Mouse (Mus musculus): Measurements from ENCODE around the gene Atp5d. TPM values are rescaled to one million over a fixed set of nuclear protein-coding genes. Genes with fewer than 3 reads are reported as not detected.

Gene Atp5d
- polyA plus RNA-seq, 1 experiment from 2014 or later: 384 TPM

DNA sequence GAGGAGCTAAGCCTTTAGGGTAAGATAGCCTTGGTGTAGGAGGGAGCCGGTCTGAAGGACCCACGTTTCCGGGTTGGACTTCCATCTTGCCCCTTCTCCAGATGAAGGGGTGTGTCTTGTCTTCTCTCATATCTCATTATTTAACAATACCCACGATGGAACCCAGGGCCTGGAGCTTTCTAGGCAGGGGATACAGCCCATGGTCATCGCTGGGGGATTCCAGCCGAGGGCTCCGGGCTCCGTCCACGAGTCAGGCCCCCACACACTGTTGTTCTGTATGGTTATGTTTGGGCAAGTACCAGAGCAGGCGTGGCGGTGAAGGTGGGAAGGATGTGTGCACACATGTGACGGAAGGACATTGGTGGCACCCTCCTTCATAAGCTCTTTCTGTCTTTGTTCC is 5.7 kb downstream of the Atp5d start:
- Histone ChIP-seq H3K4me2 (replicated peaks) (no peak overlapping the region), H3K4me3 (no peak overlapping the region), H3K27me3 (peaks cover 5% of the 10 kb centered on the region; the same call in 1 of the 2 replicates), H3K9ac (replicated peaks) (no peak overlapping the region), H3K9me3 (no peaks in the 10 kb centered on the region), H3K4me1 (peaks cover 66% of the 10 kb centered on the region), H3K36me3 (peaks cover 29% of the 10 kb centered on the region), H3K27ac (replicated peaks) (no peak overlapping the region)
- WGBS: 94% methylated on average over 12 of the region's 12 CpGs
- no peak for ATAC-seq (ENCODE audit: low FRiP score, low read depth)

DNA sequence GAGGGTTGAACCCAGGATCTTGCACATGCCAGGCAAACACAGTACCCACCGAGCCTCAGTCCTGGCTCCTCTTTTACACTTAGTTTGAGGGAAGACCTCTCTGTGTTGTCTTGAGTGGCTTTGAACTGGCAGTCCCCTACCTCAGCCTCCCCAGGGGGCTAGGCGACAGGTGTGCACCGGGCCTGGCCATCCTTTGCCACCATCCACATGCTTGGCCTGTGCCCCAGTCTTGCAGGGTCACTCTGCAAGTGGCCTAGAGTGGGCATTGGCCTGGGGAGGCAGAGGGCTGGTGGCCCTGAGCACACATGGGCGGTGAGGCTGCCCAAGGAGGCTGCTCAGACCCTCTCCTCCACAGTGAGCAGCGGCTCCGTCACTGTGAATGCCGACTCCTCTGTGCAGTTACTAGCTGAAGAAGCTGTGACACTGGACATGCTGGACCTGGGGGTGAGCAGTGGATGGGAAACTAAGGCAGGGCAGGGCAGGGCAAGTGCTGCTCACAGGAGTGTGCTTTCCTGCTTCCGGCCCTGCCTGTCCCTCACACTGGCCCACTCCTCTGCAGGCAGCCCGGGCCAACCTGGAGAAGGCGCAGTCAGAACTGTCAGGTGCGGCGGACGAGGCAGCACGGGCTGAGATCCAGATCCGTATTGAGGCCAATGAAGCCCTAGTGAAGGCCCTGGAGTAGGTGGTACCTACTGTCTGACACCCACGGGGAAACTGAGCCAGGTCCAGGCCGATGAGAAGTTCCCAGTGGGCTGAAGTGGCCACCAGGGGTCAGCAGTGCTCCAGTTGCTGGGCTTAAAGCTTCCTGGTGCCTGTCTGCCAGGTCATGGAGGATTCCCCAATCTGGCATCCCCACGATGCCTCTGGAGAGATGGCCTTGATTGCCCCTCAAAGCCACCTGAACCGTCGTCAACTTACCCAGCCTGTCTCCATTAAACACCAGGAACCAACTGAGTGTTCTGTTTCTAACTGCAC is 6.7 kb downstream of the Atp5d start:
- Histone ChIP-seq H3K36me3 (peaks cover 29% of the 10 kb centered on the region), H3K27me3 (no peaks in the 10 kb centered on the region), H3K9me3 (no peaks in the 10 kb centered on the region), H3K9ac (replicated peaks) (no peak overlapping the region), H3K27ac (replicated peaks) (0 out of 2 replicates have a peak overlapping the region, but pooled peaks have one; percentile 20), H3K4me2 (replicated peaks) (0 out of 2 replicates have a peak overlapping the region, but pooled peaks have one; percentile 17), H3K4me3 (0 out of 2 replicates have a peak overlapping the region, but pooled peaks have one; percentile 4), H3K4me1 (peaks cover 61% of the 10 kb centered on the region)
- ATAC-seq (ENCODE audit: low FRiP score, low read depth): no peak
- 78% methylated on average over 20 of the region's 20 CpGs for WGBS

DNA sequence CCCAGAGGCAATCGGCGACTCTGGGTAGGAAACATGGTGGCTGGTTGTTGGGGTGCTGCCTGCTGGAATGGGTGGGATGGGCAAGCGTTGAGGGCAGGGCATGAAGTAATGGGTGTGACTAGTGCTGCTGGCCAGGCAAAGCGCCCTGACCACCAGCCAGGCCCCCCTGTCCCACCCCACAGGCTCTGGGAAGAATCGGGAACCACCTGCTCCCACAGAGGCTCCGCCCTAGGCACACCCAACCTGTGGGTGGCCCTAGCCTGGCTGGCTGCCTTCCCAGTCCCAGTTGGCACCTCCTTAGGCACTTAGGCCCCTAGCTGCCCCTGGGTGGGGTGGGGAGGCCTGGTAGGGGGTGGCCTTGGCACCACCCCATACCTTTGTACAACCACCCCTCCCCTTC is 7.5 kb downstream of the Atp5d start:
- WGBS: 87% methylated on average over 6 of the region's 6 CpGs
- Histone ChIP-seq H3K4me1 (peaks cover 55% of the 10 kb centered on the region), H3K27ac (replicated peaks) (0 out of 2 replicates have a peak overlapping the region, but pooled peaks have one; percentile 20), H3K4me2 (replicated peaks) (0 out of 2 replicates have a peak overlapping the region, but pooled peaks have one; percentile 17), H3K4me3 (0 out of 2 replicates have a peak overlapping the region, but pooled peaks have one; percentile 4), H3K9me3 (no peaks in the 10 kb centered on the region), H3K36me3 (peaks cover 29% of the 10 kb centered on the region), H3K27me3 (no peaks in the 10 kb centered on the region), H3K9ac (replicated peaks) (no peak overlapping the region)
- ATAC-seq (ENCODE audit: low FRiP score, low read depth): no peak

DNA sequence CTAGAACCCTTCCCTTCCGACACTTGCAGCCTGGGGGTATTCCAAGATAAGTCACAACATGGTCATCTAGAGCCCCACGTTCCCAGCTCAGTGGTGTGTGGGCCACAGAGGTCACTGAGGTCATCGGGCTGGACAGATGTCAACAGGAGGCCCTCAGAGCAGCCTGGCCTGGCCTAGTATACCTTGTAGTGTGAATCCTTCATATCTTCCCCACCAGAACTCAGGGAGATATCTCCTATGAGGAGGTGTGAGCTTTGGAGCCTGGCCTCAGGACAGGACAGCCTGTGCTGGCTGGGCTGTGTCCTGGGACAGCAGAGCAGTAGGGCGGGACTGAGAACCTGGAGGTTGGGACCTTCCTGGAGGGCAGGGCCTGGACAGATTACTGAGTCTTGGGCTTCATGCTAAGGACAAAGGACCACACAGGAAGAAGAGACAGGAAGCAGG is 8.2 kb downstream of the Atp5d start:
- Histone ChIP-seq H3K4me3 (0 out of 2 replicates have a peak overlapping the region, but pooled peaks have one; percentile 100), H3K36me3 (peaks cover 36% of the 10 kb centered on the region), H3K27ac (replicated peaks) (peak overlapping the region; percentile 98; the same call in 1 of the 2 replicates), H3K4me2 (replicated peaks) (no peak overlapping the region), H3K27me3 (no peaks in the 10 kb centered on the region), H3K4me1 (peaks cover 50% of the 10 kb centered on the region), H3K9ac (replicated peaks) (0 out of 2 replicates have a peak overlapping the region, but pooled peaks have one; percentile 12), H3K9me3 (no peaks in the 10 kb centered on the region)
- no peak for ATAC-seq (ENCODE audit: low FRiP score, low read depth)
- 75% methylated on average over 4 of the region's 4 CpGs for WGBS

DNA sequence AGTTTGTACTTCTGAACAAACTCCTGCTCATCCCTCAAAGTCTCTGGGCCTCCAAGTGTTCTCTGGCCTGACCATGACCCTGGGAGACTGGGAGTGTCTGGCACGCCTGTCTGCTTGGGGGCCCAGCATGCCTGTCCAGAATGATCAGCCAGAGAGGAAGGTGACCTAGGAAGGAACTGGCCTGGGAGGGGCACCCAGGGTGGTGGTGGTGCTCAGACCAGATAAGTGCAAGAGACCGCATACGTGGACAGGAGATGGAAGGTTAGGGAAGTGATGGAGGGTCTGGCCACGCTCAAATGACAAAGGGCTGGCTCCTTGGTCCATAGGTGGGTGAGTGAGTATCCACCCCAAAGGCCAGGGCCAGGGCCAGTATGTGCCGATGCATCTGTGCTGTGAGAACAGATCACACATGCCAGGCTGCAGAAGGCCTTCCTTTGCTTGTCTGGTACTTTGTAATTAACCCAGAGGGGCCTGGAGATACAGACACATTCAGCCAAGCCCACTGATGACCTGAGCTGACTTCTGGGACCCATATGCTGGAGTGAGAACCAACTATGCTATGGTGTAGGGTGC is 8.8 kb downstream of the Atp5d start:
- H3K4me2 ChIP-seq (replicated peaks): peak overlapping the region; percentile 96
- peaks cover 42% of the 10 kb centered on the region for H3K36me3 ChIP-seq
- no peaks in the 10 kb centered on the region for H3K9me3 ChIP-seq
- peak overlapping the region; percentile 100 for H3K4me3 ChIP-seq
- peak overlapping the region; percentile 98 for H3K27ac ChIP-seq (replicated peaks)
- peak overlapping the region; percentile 89; the same call in 1 of the 2 replicates for H3K9ac ChIP-seq (replicated peaks)
- H3K4me1 ChIP-seq: peaks cover 49% of the 10 kb centered on the region
- no peak for ATAC-seq (ENCODE audit: low FRiP score, low read depth)
- 77% methylated on average over 5 of the region's 5 CpGs for WGBS
- H3K27me3 ChIP-seq: no peaks in the 10 kb centered on the region

DNA sequence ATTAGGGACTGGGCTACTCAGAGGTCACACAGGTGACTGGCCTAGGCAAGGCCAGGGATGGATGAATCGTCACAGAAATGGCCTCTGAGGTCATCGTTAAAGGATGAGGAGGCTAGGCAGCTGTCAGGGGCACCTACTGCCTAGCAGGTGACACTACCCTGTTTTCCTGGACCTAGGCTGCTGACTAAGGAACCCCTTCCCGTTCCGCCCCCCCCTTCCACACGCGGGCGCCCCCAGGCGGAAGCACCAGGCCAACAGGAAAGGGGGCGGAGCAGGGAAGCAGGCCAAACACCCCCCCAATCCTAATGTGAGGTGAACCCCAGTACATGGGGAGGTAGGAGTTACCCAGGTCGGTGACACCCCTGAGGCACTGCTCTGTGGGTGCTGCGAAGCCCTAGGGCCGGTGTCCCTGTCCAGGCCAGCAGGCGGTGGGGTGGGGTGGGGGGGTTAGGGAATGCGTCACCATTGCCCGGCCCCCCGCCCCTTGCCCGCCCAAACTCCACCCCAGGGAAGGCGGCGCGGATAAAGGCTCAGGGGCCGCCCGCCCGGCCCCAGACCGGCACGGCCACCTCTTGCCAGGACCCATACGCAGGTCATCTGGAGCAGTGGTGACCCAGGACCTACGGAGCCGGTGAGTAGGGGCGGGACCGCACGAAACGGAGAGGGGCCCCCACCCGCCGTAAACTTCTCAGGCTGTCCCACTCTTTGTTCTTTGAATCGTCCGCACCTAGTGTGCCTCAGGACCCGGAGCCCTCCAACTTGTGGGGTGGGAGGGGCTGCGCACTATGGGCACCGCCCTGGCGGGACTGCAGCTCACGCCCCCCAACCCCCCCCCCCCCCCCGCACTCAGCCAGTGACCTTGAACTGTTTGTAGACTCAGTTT is 9.5 kb downstream of the Atp5d start, which contains the start of gene Midn:
Midn (plus strand) TSS at position 554 of the 883 bp plus-strand sequence.
- peak; percentile 21 for ATAC-seq (ENCODE audit: low FRiP score, low read depth)
- H3K27ac ChIP-seq (replicated peaks): peak within 1 kb of the TSS; percentile 98
- H3K4me2 ChIP-seq (replicated peaks): peak within 1 kb of the TSS; percentile 96
- H3K36me3 ChIP-seq: peaks cover 49% of the 10 kb centered on the region
- 1% methylated on average over 26 of the region's 42 CpGs for WGBS
- no peaks in the 10 kb centered on the region for H3K9me3 ChIP-seq
- H3K4me3 ChIP-seq: peak within 1 kb of the TSS; percentile 100
- H3K27me3 ChIP-seq: no peaks in the 10 kb centered on the region
- H3K4me1 ChIP-seq: peaks cover 51% of the 10 kb centered on the region
- H3K9ac ChIP-seq (replicated peaks): peak within 1 kb of the TSS; percentile 89

- Histone ChIP-seq H3K27me3 (no peaks in the 10 kb centered on the region), H3K9ac (replicated peaks) (peak overlapping the region; percentile 89), H3K36me3 (peaks cover 54% of the 10 kb centered on the region), H3K4me2 (replicated peaks) (peak overlapping the region; percentile 96), H3K27ac (replicated peaks) (peak overlapping the region; percentile 98), H3K4me3 (peak overlapping the region; percentile 100), H3K9me3 (no peaks in the 10 kb centered on the region), H3K4me1 (peaks cover 52% of the 10 kb centered on the region)
- under 1% methylated on average over 57 of the region's 57 CpGs for WGBS
- peak; percentile 45 for ATAC-seq (ENCODE audit: low FRiP score, low read depth)
Measured at GRCm38 (mm10) chr10:80148610-80149290, 10.3 kb downstream of the Atp5d start.

DNA sequence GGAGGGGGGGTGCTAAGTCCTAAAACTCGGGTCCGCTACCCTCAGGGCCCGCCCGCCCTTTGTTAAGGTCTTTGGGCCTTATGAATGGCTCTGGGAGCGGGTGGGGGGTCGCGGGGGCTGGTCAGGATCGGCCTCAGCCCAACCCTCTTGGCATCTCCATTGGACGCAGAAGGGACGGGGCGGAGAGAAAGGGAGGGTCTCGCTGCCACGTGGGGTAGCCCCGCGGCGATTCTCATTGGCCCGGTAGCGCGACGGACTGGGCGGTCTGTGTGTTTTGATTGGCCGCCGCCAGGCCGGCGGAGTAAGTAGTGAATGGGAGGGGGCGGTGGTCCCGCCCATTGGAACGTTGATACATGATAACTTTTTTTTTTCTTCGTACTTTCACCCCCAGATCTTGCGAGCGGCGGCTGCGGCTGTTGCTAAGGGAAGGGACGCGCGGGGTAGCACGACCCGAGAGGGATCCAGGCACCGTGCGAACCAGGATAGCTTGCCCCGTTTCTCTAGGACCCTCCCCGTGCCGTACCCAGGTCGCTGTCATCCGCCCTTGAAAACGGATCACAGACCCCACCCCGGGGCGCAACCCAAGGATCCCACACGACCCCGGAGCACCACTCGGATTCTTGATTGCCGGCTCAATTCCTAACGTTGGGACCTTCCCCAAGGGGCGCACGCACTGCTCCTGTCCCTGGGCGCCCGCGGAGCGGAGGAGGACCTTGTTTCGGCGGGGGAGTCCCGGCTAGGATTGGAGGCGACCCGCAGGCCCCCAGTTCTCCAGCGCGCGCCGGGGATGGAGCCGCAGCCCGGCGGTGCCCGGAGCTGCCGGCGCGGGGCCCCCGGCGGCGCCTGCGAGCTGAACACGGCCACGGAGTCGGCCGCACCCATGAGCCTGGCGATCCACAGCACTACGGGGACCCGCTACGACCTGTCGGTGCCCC is 11.1 kb downstream of the Atp5d start:
- ATAC-seq (ENCODE audit: low FRiP score, low read depth): peak; percentile 78
- Histone ChIP-seq H3K27ac (replicated peaks) (peak overlapping the region; percentile 100), H3K4me3 (peak overlapping the region; percentile 100), H3K4me1 (peaks cover 56% of the 10 kb centered on the region), H3K9ac (replicated peaks) (peak overlapping the region; percentile 100), H3K9me3 (no peaks in the 10 kb centered on the region), H3K27me3 (no peaks in the 10 kb centered on the region), H3K4me2 (replicated peaks) (peak overlapping the region; percentile 96), H3K36me3 (peaks cover 54% of the 10 kb centered on the region)
- WGBS: 0% methylated on average over 84 of the region's 88 CpGs

DNA sequence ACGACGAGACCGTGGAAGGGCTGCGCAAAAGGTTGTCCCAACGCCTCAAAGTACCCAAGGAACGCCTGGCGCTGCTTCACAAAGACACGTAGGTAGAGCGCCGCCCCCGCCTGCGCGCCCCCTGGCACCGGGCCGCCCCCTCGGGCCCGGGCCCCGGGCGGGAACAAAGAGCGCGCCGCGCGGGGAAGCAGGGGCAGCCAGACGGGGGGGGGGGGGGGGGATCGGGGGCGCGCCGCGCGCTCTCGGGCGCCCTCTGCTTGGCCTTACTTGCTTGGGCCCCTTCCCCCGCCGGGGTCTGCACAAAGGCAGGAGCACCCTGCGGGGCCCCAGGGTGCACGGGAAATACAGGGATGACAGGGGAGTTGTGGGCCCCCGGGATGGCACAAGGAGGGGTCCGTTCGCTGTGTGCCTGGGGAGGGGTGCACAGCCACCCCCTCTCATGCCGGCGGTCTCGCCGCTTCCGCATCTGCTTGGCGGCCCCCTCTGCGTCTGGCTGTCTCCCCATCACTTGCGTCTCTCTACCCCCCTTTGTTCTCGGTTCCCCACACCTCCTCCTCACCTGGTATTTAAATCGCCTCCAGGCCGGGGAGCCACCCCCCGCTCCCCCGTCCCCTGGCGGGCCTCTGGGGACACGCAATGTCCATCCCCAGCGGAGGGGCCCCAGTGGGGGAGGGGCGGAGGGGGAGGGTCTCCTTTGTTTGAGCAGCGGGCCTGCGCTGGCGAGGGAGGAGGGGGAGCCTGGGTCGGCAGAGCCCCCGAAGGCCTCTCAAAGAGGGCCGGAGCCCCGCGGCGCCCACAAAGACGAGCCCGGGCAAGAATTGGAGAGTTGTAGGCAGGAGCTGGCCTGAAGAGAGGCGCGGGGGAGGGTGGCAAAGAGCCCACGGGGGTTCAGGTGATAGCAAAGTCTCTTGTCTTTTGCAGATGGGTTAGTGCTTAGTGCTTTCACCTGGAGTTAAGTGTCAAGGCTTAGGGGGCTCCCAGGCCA is 12.1 kb downstream of the Atp5d start:
- peaks cover 54% of the 10 kb centered on the region for H3K36me3 ChIP-seq
- under 1% methylated on average over 54 of the region's 71 CpGs for WGBS
- H3K27ac ChIP-seq (replicated peaks): peak overlapping the region; percentile 100
- no peaks in the 10 kb centered on the region for H3K9me3 ChIP-seq
- peaks cover 58% of the 10 kb centered on the region for H3K4me1 ChIP-seq
- peak overlapping the region; percentile 100 for H3K9ac ChIP-seq (replicated peaks)
- peak overlapping the region; percentile 100 for H3K4me3 ChIP-seq
- no peak; the same call in 1 of the 2 replicates for ATAC-seq (ENCODE audit: low FRiP score, low read depth)
- peak overlapping the region; percentile 96 for H3K4me2 ChIP-seq (replicated peaks)
- H3K27me3 ChIP-seq: no peaks in the 10 kb centered on the region
